Mouse (Mus musculus): ENCODE data around the gene Abcc4.

DNA sequence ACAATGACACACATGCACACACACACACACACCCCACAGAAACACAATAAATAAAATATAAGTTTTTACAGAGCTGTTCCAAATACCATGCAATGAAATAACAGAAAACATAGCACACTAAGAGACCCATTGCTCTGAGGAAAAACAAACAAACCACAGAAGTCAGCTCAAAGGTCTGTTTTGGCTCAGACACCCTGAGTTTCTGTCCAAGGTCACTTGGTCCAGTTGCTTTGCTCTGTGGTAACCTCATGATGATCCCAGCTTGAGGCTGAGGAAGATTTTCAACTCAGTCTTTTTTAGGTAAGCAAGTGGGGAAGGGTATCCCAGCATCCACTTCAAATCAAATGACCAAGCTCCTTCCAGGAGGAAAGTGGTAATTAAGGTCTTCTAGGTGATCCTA lies 4.9 kb upstream of the Abcc4 start:
- no peak for TF ChIP-seq GATA1 (IDR thresholded peaks at IDR 0.05; ENCODE audit: low read length)
- TF ChIP-seq TAL1 (IDR thresholded peaks at IDR 0.05; ENCODE audit: low read length) = no peak

All from erythroblast, embryonic 14.5 days (primary cell).